Mouse (Mus musculus) embryonic fibroblast, embryonic 13.5 days (primary cell): ENCODE results near the gene Fam187a. TPM values are rescaled to one million over a fixed set of nuclear protein-coding genes. Genes with fewer than 3 reads are reported as not detected.

Experiments
- H3K27ac ChIP-seq: 2 replicates; pipeline ENCODE4 v1.5.1; 2012; ENCODE audit warnings: low read length, control low read depth, inconsistent platforms; ENCODE audit not compliant: insufficient read depth
- H3K4me1 ChIP-seq: 2 replicates; pipeline ENCODE4 v1.6.1; 2011; ENCODE audit warnings: low read length; ENCODE audit not compliant: control insufficient read depth, insufficient read depth
- H3K4me3 ChIP-seq: 2 replicates; pipeline ENCODE4 v1.5.1; 2011; ENCODE audit warnings: mild to moderate bottlenecking, control low read depth, low read length; ENCODE audit not compliant: insufficient read depth
- CTCF ChIP-seq: IDR thresholded peaks from 2 replicates; pipeline ENCODE4 v1.5.1; 2011; ENCODE audit warnings: mild to moderate bottlenecking, control low read depth, low read length, moderate library complexity, borderline replicate concordance; ENCODE audit not compliant: insufficient read depth
- POLR2A ChIP-seq: IDR thresholded peaks from 2 replicates; pipeline ENCODE4 v1.6.1; 2011; ENCODE audit warnings: low read depth, mild to moderate bottlenecking, control low read depth, low read length, moderate library complexity
- polyA plus RNA-seq: library from polyadenylated mRNA; stranded (reverse); fragments of >200 nt; gene quantifications from 2 replicates; pipeline ENCODE4 v1.2.4, GENCODE M21; 2011; ENCODE audit warnings: low read depth; ENCODE audit not compliant: missing spikeins, insufficient read length

The Fam187a gene
- polyA plus RNA-seq, 1 experiment: not detected

- Histone ChIP-seq H3K4me3 (peak overlapping the region; percentile 0; the same call in 1 of the 2 replicates), H3K27ac (no peak overlapping the region), H3K4me1 (no peaks in the 10 kb centered on the region)
- no peak for TF ChIP-seq POLR2A
- TF ChIP-seq CTCF: peak; percentile 75; the same call in 1 of the 2 replicates
Measured at GRCm38 (mm10) chr11:102893015-102893651, 8.2 kb downstream of the Fam187a start.

GRCm38 (mm10) chr11:102894716-102895115 is 9.7 kb downstream of the Fam187a start:
- H3K4me1 ChIP-seq: no peaks in the 10 kb centered on the region
- TF ChIP-seq POLR2A (no peak), CTCF (no peak)
- no peak overlapping the region for H3K4me3 ChIP-seq

GRCm38 (mm10) chr11:102895779-102896178 is 10.8 kb downstream of the Fam187a start:
- no peaks in the 10 kb centered on the region for H3K4me1 ChIP-seq
- no peak for TF ChIP-seq POLR2A
- no peak for TF ChIP-seq CTCF
- H3K4me3 ChIP-seq: no peak overlapping the region
- no peak overlapping the region for H3K27ac ChIP-seq

More at GRCm38 (mm10) chr11:102894716-102895115, 9.7 kb downstream of the Fam187a start:
- no peak overlapping the region for H3K27ac ChIP-seq

- Histone ChIP-seq H3K4me3 (no peak overlapping the region), H3K4me1 (no peaks in the 10 kb centered on the region), H3K27ac (no peak overlapping the region)
- no peak for TF ChIP-seq POLR2A
Measured at GRCm38 (mm10) chr11:102896641-102897040, 11.7 kb downstream of the Fam187a start.

GRCm38 (mm10) chr11:102898408-102898807 is 13.4 kb downstream of the Fam187a start:
- TF ChIP-seq CTCF (no peak), POLR2A (no peak)
- no peaks in the 10 kb centered on the region for H3K4me1 ChIP-seq
- H3K27ac ChIP-seq: no peak overlapping the region
- no peak overlapping the region for H3K4me3 ChIP-seq

- Histone ChIP-seq H3K4me3 (no peak within 1 kb of the TSS), H3K4me1 (no peaks in the 10 kb centered on the region), H3K27ac (no peak within 1 kb of the TSS)
- TF ChIP-seq CTCF: peak; percentile 87
- no peak for TF ChIP-seq POLR2A
Measured at GRCm38 (mm10) chr11:102900763-102901162, 15.8 kb downstream of the Fam187a start, which contains the start of gene Gfap. Gene Gfap, minus strand, starts transcription at chr11:102900912.

GRCm38 (mm10) chr11:102901199-102901598 is 16.2 kb downstream of the Fam187a start:
- no peak for TF ChIP-seq CTCF
- TF ChIP-seq POLR2A: no peak
- Histone ChIP-seq H3K27ac (no peak overlapping the region), H3K4me3 (no peak overlapping the region), H3K4me1 (no peaks in the 10 kb centered on the region)

GRCm38 (mm10) chr11:102902107-102902506 is 17.1 kb downstream of the Fam187a start:
- Histone ChIP-seq H3K27ac (no peak overlapping the region), H3K4me3 (no peak overlapping the region), H3K4me1 (no peaks in the 10 kb centered on the region)
- no peak for TF ChIP-seq CTCF
- TF ChIP-seq POLR2A: no peak

GRCm38 (mm10) chr11:102903654-102904053 is 18.7 kb downstream of the Fam187a start:
- Histone ChIP-seq H3K27ac (no peak overlapping the region), H3K4me3 (no peak overlapping the region), H3K4me1 (no peaks in the 10 kb centered on the region)
- no peak for TF ChIP-seq POLR2A
- TF ChIP-seq CTCF: no peak

GRCm38 (mm10) chr11:102911376-102911775 is 26.4 kb downstream of the Fam187a start:
- TF ChIP-seq CTCF (no peak), POLR2A (no peak)
- H3K4me3 ChIP-seq: no peak overlapping the region
- no peak overlapping the region for H3K27ac ChIP-seq
- H3K4me1 ChIP-seq: no peaks in the 10 kb centered on the region

- TF ChIP-seq CTCF: no peak
- TF ChIP-seq POLR2A: no peak
- Histone ChIP-seq H3K27ac (no peak overlapping the region), H3K4me3 (no peak overlapping the region)
Measured at GRCm38 (mm10) chr11:102915380-102915779, 30.4 kb downstream of the Fam187a start.

GRCm38 (mm10) chr11:102918077-102918476 is 33.1 kb downstream of the Fam187a start:
- no peak for TF ChIP-seq CTCF
- TF ChIP-seq POLR2A: no peak
- peaks cover 2% of the 10 kb centered on the region; the same call in 1 of the 2 replicates for H3K4me1 ChIP-seq
- H3K4me3 ChIP-seq: no peak overlapping the region
- peak overlapping the region; percentile 37; the same call in 1 of the 2 replicates for H3K27ac ChIP-seq

More at GRCm38 (mm10) chr11:102915380-102915779, 30.4 kb downstream of the Fam187a start:
- no peaks in the 10 kb centered on the region for H3K4me1 ChIP-seq
